23 mouse cellular contexts compared by ENCODE assay signal in the genomic region with DNA sequence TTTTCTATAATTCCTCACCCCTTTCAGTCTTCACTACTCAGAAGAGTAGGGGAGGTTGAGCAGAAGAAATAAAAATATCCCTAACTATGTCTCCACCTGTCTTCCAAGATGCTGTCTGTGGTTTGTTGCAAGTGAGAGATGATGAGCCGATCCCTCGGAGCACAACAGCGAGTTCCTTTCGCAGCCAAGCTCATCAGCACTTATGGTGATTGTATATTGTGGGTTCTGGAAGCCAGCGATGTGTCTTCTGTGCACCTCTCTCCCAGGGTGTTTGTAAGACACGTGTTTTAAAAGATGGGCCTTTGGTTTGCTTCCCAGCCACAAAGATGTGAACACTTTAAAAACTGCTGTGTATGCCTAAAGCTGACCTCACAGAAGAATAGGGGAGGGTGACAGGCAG.
"Had no signal": no experiment of that assay in that cellular context is flagged by ENCODE, and none has a peak within 500 bp of the region (broad histone marks: within the 10 kb centered on the region; RNA-seq: fewer than 3 reads in every experiment).

No protein-coding gene starts in this region.

- H3K27ac ChIP-seq: limb, embryonic 12.5 days; limb, embryonic 15.5 days; liver, embryonic 14.5 days; lung, embryonic 15.5 days; midbrain, embryonic 10.5 days; midbrain, embryonic 13.5 days; neural tube, embryonic 13.5 days; stomach, embryonic 15.5 days had no signal

- ATAC-seq: liver, postnatal 0 days; midbrain, embryonic 13.5 days; midbrain, embryonic 16.5 days had no signal

- H3K4me2 ChIP-seq: limb, embryonic 12.5 days; limb, embryonic 15.5 days; liver, embryonic 11.5 days; lung, embryonic 15.5 days; midbrain, embryonic 13.5 days; neural tube, embryonic 13.5 days; stomach, embryonic 15.5 days had no signal

- H3K36me3 ChIP-seq: limb, embryonic 12.5 days; limb, embryonic 15.5 days; lung, embryonic 15.5 days; midbrain, embryonic 10.5 days; midbrain, embryonic 13.5 days; neural tube, embryonic 13.5 days; stomach, embryonic 15.5 days had no signal

- H3K4me1 ChIP-seq: lung, embryonic 15.5 days; stomach, embryonic 15.5 days had no signal

- H3K4me3 ChIP-seq: limb, embryonic 12.5 days; limb, embryonic 15.5 days; lung, embryonic 15.5 days; megakaryocyte, embryonic 14.5 days; midbrain, embryonic 10.5 days; midbrain, embryonic 13.5 days; myocyte; neural tube, embryonic 13.5 days; stomach, embryonic 15.5 days had no signal

- H3K27me3 ChIP-seq: limb, embryonic 12.5 days; limb, embryonic 15.5 days; lung, embryonic 15.5 days; megakaryocyte, embryonic 14.5 days; midbrain, embryonic 13.5 days; neural tube, embryonic 13.5 days; stomach, embryonic 15.5 days had no signal

- DNase-seq: kidney, adult 18-20 months; kidney, adult 9 months; kidney, postnatal 25 days; layer of hippocampus, postnatal 36 days; liver, postnatal 0 days; lung, postnatal 10 days; lung, postnatal 36 days; retina, postnatal 1 day; right cerebral cortex, postnatal 25 days; spleen, adult 18-20 months; thymus, postnatal 25 days had no signal

- H3K9me3 ChIP-seq: limb, embryonic 12.5 days; limb, embryonic 15.5 days; lung, embryonic 15.5 days; megakaryocyte, embryonic 14.5 days; midbrain, embryonic 10.5 days; midbrain, embryonic 13.5 days; neural tube, embryonic 13.5 days; stomach, embryonic 15.5 days had no signal

- H3K9ac ChIP-seq: limb, embryonic 12.5 days; limb, embryonic 15.5 days; liver, embryonic 14.5 days; liver, postnatal 0 days; lung, embryonic 15.5 days; midbrain, embryonic 13.5 days; neural tube, embryonic 13.5 days; stomach, embryonic 15.5 days had no signal
